Mouse (Mus musculus): ENCODE data around the gene Vmn1r152. TPM values are rescaled to one million over a fixed set of nuclear protein-coding genes. Genes with fewer than 3 reads are reported as not detected.

Gene Vmn1r152
- polyA plus RNA-seq (2014; fragmentation: Illumina TruSeq; extraction: RNeasy Lipid Tissue Mini Kit (QIAGEN cat#74804)), result not detected

GRCm38 (mm10) chr7:22522667-22523066, at the start of gene Vmn1r152:
Gene Vmn1r152, plus strand, starts transcription at chr7:22522967.

DNA sequence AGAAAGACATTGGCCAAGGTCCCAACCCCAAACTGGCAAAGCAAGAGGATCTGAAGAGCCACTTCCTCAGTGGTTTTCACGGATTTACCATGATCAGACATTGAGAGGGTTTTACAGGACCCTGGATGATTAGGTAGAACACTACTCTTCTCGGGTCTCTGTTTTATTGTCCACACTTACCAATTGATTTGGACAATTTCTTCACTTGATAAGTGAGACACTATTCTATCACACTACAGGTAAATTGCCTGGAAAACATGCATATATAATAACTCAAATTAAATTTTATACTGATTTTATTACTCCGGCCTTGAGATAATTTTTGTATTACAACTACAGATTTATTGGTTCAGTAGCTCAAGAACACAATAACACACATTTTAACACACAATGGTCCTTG, 23.2 kb upstream of the Vmn1r152 start, which contains the start of gene Vmn1r151:
Vmn1r151 (minus strand) TSS at position 101 of the 400 bp plus-strand sequence.

GRCm38 (mm10) chr7:22534787-22535186, 12.0 kb downstream of the Vmn1r152 start, which contains the start of gene Gm8677:
Gene Gm8677, minus strand, starts transcription at chr7:22534887.

GRCm38 (mm10) chr7:22565243-22565642, 42.5 kb downstream of the Vmn1r152 start, which contains the start of gene Gm4201:
Gene Gm4201, minus strand, starts transcription at chr7:22565343.

Other genes starting within 250 kb of the Vmn1r152 start
- not detected for gene Gm4187, start 193.2 kb upstream of the Vmn1r152 start, polyA plus RNA-seq (2014; fragmentation: Illumina TruSeq; extraction: RNeasy Lipid Tissue Mini Kit (QIAGEN cat#74804))
- not detected for gene Gm8660, start 151.9 kb upstream of the Vmn1r152 start, polyA plus RNA-seq (2014; fragmentation: Illumina TruSeq; extraction: RNeasy Lipid Tissue Mini Kit (QIAGEN cat#74804))
- gene Vmn1r148, start 109.4 kb upstream of the Vmn1r152 start, polyA plus RNA-seq (2014; fragmentation: Illumina TruSeq; extraction: RNeasy Lipid Tissue Mini Kit (QIAGEN cat#74804)), result not detected
- not detected for gene Vmn1r149, start 84.7 kb upstream of the Vmn1r152 start, polyA plus RNA-seq (2014; fragmentation: Illumina TruSeq; extraction: RNeasy Lipid Tissue Mini Kit (QIAGEN cat#74804))
- gene Gm10665, start 58.9 kb upstream of the Vmn1r152 start, polyA plus RNA-seq (2014; fragmentation: Illumina TruSeq; extraction: RNeasy Lipid Tissue Mini Kit (QIAGEN cat#74804)), result not detected
- not detected for gene Vmn1r151, start 23.3 kb upstream of the Vmn1r152 start, polyA plus RNA-seq (2014; fragmentation: Illumina TruSeq; extraction: RNeasy Lipid Tissue Mini Kit (QIAGEN cat#74804))
- gene Gm8677, start 11.9 kb downstream of the Vmn1r152 start, polyA plus RNA-seq (2014; fragmentation: Illumina TruSeq; extraction: RNeasy Lipid Tissue Mini Kit (QIAGEN cat#74804)), result not detected
- gene Gm4201, start 42.4 kb downstream of the Vmn1r152 start, polyA plus RNA-seq (2014; fragmentation: Illumina TruSeq; extraction: RNeasy Lipid Tissue Mini Kit (QIAGEN cat#74804)), result not detected
- gene Gm4565, start 65.2 kb downstream of the Vmn1r152 start, polyA plus RNA-seq (2014; fragmentation: Illumina TruSeq; extraction: RNeasy Lipid Tissue Mini Kit (QIAGEN cat#74804)), result not detected
- gene Vmn1r155, start 135.1 kb downstream of the Vmn1r152 start, polyA plus RNA-seq (2014; fragmentation: Illumina TruSeq; extraction: RNeasy Lipid Tissue Mini Kit (QIAGEN cat#74804)), result not detected
- not detected for gene Gm8693, start 169.3 kb downstream of the Vmn1r152 start, polyA plus RNA-seq (2014; fragmentation: Illumina TruSeq; extraction: RNeasy Lipid Tissue Mini Kit (QIAGEN cat#74804))
- gene Gm4567, start 196.7 kb downstream of the Vmn1r152 start, polyA plus RNA-seq (2014; fragmentation: Illumina TruSeq; extraction: RNeasy Lipid Tissue Mini Kit (QIAGEN cat#74804)), result 0.63 TPM
- not detected for gene Vmn1r157, start 238.7 kb downstream of the Vmn1r152 start, polyA plus RNA-seq (2014; fragmentation: Illumina TruSeq; extraction: RNeasy Lipid Tissue Mini Kit (QIAGEN cat#74804))